Mouse (Mus musculus) bone marrow, adult 2 months (tissue): Measurements from ENCODE around the gene Nphs1.

ENCODE experiments used
- CTCF ChIP-seq: fragments of 200-500 bp; IDR thresholded peaks from 2 replicates; pipeline ENCODE4 v1.5.1; 2011; ENCODE audit warnings: low read length, control low read depth; ENCODE audit not compliant: control insufficient read depth, insufficient read depth
- POLR2A ChIP-seq: fragments of 200-500 bp; IDR thresholded peaks from 2 replicates; pipeline ENCODE4 v1.6.1; 2011; ENCODE audit warnings: low read depth, mild to moderate bottlenecking, control low read depth, low read length, borderline replicate concordance; ENCODE audit not compliant: control insufficient read depth

DNA sequence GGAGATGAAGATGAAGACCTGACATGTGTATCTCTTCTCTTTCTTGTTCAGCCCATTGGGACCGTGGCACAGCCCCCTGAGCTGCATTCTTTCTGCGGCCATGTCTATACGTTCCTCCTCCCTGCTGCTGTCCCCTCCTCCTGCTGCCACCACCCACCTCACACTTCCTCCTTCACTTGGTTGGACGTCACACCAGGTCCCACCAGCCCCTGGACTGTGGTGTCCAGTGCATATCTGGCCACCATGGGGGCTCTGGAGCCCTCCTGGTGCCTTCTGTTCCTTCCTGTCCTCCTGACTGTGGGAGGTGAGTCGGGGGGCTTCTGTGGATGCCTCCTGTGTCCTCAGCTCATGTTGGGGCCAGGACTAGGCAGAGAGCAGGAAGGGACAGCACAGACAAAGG lies 44.5 kb upstream of the Nphs1 start, which contains the start of gene Tyrobp:
- peak; percentile 91 for TF ChIP-seq POLR2A
- no peak for TF ChIP-seq CTCF
